19 mouse cellular contexts compared by ENCODE assay signal in genomic region chrX:72047918-72048317, GRCm38 (mm10). TPM values are rescaled to one million over a fixed set of nuclear protein-coding genes. Genes with fewer than 3 reads are reported as not detected.
"Had no signal": no experiment of that assay in that cellular context is flagged by ENCODE, and none has a peak within 500 bp of the region (broad histone marks: within the 10 kb centered on the region; RNA-seq: fewer than 3 reads in every experiment).

No protein-coding gene starts in this region.

- H3K27ac ChIP-seq: hindbrain, embryonic 15.5 days; kidney, postnatal 0 days; layer of hippocampus, adult 2 months; limb, embryonic 10.5 days; limb, embryonic 13.5 days; liver, embryonic 13.5 days; macrophage; midbrain, embryonic 12.5 days; midbrain, embryonic 15.5 days had no signal

- ATAC-seq: liver, postnatal 0 days; midbrain, embryonic 15.5 days had no signal

- H3K27me3 ChIP-seq: hindbrain, embryonic 15.5 days; limb, embryonic 13.5 days; liver, embryonic 13.5 days; midbrain, embryonic 12.5 days; midbrain, embryonic 15.5 days had no signal

- H3K4me1 ChIP-seq: hindbrain, embryonic 15.5 days; limb, embryonic 10.5 days; limb, embryonic 13.5 days; liver, embryonic 13.5 days; midbrain, embryonic 12.5 days; midbrain, embryonic 15.5 days had no signal

- H3K4me3 ChIP-seq: hindbrain, embryonic 15.5 days; layer of hippocampus, adult 2 months; limb, embryonic 10.5 days; limb, embryonic 13.5 days; liver, embryonic 13.5 days; midbrain, embryonic 12.5 days; midbrain, embryonic 15.5 days had no signal

- H3K9ac ChIP-seq: hindbrain, embryonic 15.5 days; limb, embryonic 13.5 days; liver, embryonic 13.5 days; liver, postnatal 0 days; midbrain, embryonic 12.5 days; midbrain, embryonic 15.5 days had no signal

- H3K36me3 ChIP-seq: hindbrain, embryonic 15.5 days; limb, embryonic 10.5 days; limb, embryonic 13.5 days; liver, embryonic 13.5 days; midbrain, embryonic 12.5 days; midbrain, embryonic 15.5 days had no signal

- H3K4me2 ChIP-seq: hindbrain, embryonic 15.5 days; limb, embryonic 13.5 days; liver, embryonic 13.5 days; midbrain, embryonic 12.5 days; midbrain, embryonic 15.5 days had no signal

- H3K9me3 ChIP-seq: hindbrain, embryonic 15.5 days; limb, embryonic 10.5 days; limb, embryonic 13.5 days; liver, embryonic 13.5 days; midbrain, embryonic 12.5 days; midbrain, embryonic 15.5 days had no signal

- DNase-seq: kidney, adult 2 months; kidney, postnatal 25 days; layer of hippocampus, adult 9-11 months; liver, embryonic 13.5 days; liver, postnatal 0 days; lung, postnatal 10 days; right cerebral cortex, postnatal 4 days; thymus, adult 18-20 months; thymus, postnatal 36 days had no signal

RNA-seq across cellular contexts. Expression of gene Cnga2, which starts 56.3 kb away (rescaled TPM):
- polyA plus RNA-seq: kidney, adult 2 months; kidney, postnatal 0 days; large intestine, adult 2 months; liver, adult 2 months; liver, postnatal 0 days; macrophage; midbrain, embryonic 12.5 days had no signal
